Mouse (Mus musculus) hindbrain, embryonic 14.5 days (tissue): ENCODE measurements around the gene Rab25. TPM values are rescaled to one million over a fixed set of nuclear protein-coding genes. Genes with fewer than 3 reads are reported as not detected.

Source experiments
- ATAC-seq: fragments of 200-750 bp; cut with Nextera tagmentation; 2 replicates; pipeline ENCODE4 v1.8.0; 2017; ENCODE audit warnings: moderate number of reproducible peaks, mild to moderate bottlenecking, moderate TSS enrichment, moderate library complexity; ENCODE audit not compliant: low FRiP score
- DNase-seq: peaks from one replicate; pipeline ENCODE4 v3.0.0-alpha.2; 2015; ENCODE audit warnings: low spot score
- H3K27ac ChIP-seq: fragments of 300-500 bp; sonication (generic); 2 replicates; pipeline ENCODE4 v1.5.1; 2014; ENCODE audit warnings: mild to moderate bottlenecking, moderate library complexity
- H3K27me3 ChIP-seq: fragments of 300-500 bp; sonication (generic); 2 replicates; pipeline ENCODE4 v1.6.1; 2014; ENCODE audit warnings: mild to moderate bottlenecking, low read length, mixed read lengths; ENCODE audit not compliant: control insufficient read depth, insufficient read depth
- H3K36me3 ChIP-seq: fragments of 300-500 bp; sonication (generic); replicated peaks from 2 replicates; pipeline ENCODE4 v1.6.1; 2014; ENCODE audit not compliant: control insufficient read depth, insufficient read depth
- H3K4me1 ChIP-seq: fragments of 300-500 bp; sonication (generic); replicated peaks from 2 replicates; pipeline ENCODE4 v1.6.1; 2014; ENCODE audit warnings: antibody characterized with exemption, low read length, mixed read lengths; ENCODE audit not compliant: control insufficient read depth, insufficient read depth
- H3K4me2 ChIP-seq: fragments of 300-500 bp; sonication (generic); replicated peaks from 2 replicates; pipeline ENCODE4 v1.6.1; 2014; ENCODE audit warnings: mild to moderate bottlenecking, moderate library complexity
- H3K4me3 ChIP-seq: fragments of 300-500 bp; sonication (generic); replicated peaks from 2 replicates; pipeline ENCODE4 v1.5.1; 2014; ENCODE audit warnings: mild to moderate bottlenecking, low read length
- H3K9ac ChIP-seq: fragments of 300-500 bp; sonication (generic); 2 replicates; pipeline ENCODE4 v1.6.1; 2014
- H3K9me3 ChIP-seq: fragments of 300-500 bp; sonication (generic); 2 replicates; pipeline ENCODE4 v1.6.1; 2016; ENCODE audit warnings: low read length; ENCODE audit not compliant: control insufficient read depth
- WGBS: fragments of 180-500 bp; shearing (Covaris S2); extraction: QIAGEN DNeasy Blood & Tissue Kit; methylation state at CpG from one replicate; pipeline ENCODE4 v1.1.7; 2014; 5-methylcytosine and 5-hydroxymethylcytosine counted together
- polyA plus RNA-seq: library from polyadenylated mRNA; unstranded; fragments of >200 nt; fragmentation: Nextera tagmentation; extraction: Ambion mirVana; gene quantifications from 2 replicates; pipeline ENCODE4 v1.2.1, GENCODE M21; 2014

The Rab25 gene
- polyA plus RNA-seq, 1 experiment from 2014 or later, result 0.20 TPM

- no peak overlapping the region for H3K4me2 ChIP-seq
- H3K4me3 ChIP-seq, result no peak overlapping the region
- H3K9me3 ChIP-seq, result no peaks in the 10 kb centered on the region
- H3K36me3 ChIP-seq, result peaks cover 62% of the 10 kb centered on the region
- no peaks in the 10 kb centered on the region for H3K27me3 ChIP-seq
- ATAC-seq (no peak), DNase-seq (no peak)
- no peak overlapping the region for H3K27ac ChIP-seq
- WGBS, result 97% methylated on average over 5 of the region's 5 CpGs
- no peak overlapping the region for H3K9ac ChIP-seq
- no peaks in the 10 kb centered on the region for H3K4me1 ChIP-seq
Observed at GRCm38 (mm10) chr3:88569694-88570093, 21.6 kb upstream of the Rab25 start.

DNA sequence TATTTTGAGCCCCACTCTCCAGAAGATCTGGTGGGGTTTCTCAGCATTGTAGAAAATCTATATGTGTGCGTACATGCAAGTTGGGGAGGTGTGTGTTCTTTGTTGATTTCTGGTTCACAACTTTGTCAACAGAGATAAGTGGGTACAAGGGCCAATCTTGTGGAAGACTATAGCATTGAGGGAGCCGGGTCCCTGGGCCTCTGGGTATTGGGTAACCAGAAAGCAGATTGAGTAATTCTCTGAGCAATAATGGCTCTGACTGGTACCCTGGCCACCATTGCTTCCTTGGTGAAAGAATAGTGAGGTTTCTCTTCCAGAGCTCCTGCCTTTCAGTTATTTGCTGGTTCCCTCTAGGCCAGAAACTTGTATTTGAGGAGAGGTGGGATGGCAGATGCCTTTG, 21.0 kb upstream of the Rab25 start:
- 95% methylated on average over 2 of the region's 2 CpGs for WGBS
- Histone ChIP-seq H3K9me3 (no peaks in the 10 kb centered on the region), H3K36me3 (peaks cover 68% of the 10 kb centered on the region), H3K4me1 (no peaks in the 10 kb centered on the region), H3K27ac (no peak overlapping the region), H3K4me2 (no peak overlapping the region), H3K9ac (no peak overlapping the region), H3K4me3 (no peak overlapping the region), H3K27me3 (no peaks in the 10 kb centered on the region)
- ATAC-seq (no peak), DNase-seq (no peak)

DNA sequence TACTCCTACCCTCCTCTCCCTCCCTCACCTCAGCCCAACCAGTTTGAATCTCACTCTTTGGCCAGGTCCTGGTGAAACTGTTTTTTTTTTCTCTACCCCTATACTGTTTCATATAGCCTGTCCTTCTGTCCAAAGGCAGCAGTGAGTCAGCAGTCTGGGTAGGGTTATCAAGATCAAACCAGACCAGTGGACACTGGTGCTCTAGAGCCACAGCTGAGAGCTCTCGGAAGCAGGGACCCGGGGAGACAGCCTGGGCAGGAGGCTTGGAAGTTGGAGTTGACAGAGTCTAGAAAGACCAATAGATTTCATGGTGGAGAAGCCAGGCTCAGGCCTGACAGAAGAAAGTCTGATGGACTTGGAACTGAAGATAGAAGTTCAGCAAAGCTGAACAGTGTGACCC, 20.5 kb upstream of the Rab25 start:
- H3K4me3 ChIP-seq, result no peak overlapping the region
- H3K9me3 ChIP-seq, result no peaks in the 10 kb centered on the region
- H3K36me3 ChIP-seq, result peaks cover 72% of the 10 kb centered on the region
- H3K4me2 ChIP-seq, result no peak overlapping the region
- H3K4me1 ChIP-seq, result no peaks in the 10 kb centered on the region
- 98% methylated on average over 2 of the region's 2 CpGs for WGBS
- no peak overlapping the region for H3K27ac ChIP-seq
- H3K27me3 ChIP-seq, result no peaks in the 10 kb centered on the region
- DNase-seq (no peak), ATAC-seq (no peak)
- no peak overlapping the region for H3K9ac ChIP-seq

DNA sequence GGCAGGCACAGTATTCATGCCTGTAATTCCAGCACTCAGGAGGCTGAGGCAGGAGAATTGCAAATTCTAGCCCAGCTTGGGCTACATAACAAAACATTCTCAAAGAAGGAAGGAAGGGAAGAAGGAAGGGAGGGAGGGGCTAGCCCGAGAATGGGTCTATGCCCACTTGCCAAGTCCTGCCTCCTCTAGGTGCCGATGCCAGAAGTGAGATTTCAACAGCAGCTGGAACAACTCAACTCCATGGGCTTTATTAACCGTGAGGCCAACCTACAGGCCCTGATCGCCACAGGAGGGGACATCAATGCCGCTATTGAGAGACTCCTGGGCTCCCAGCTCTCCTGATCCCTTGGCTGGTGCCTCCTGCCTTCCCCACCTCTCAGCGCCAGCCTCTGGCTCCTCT, 19.8 kb upstream of the Rab25 start:
- DNase-seq (no peak), ATAC-seq (no peak)
- peaks cover 80% of the 10 kb centered on the region for H3K36me3 ChIP-seq
- H3K4me3 ChIP-seq, result no peak overlapping the region
- no peak overlapping the region for H3K4me2 ChIP-seq
- 95% methylated on average over 6 of the region's 6 CpGs for WGBS
- no peaks in the 10 kb centered on the region for H3K27me3 ChIP-seq
- H3K9ac ChIP-seq, result no peak overlapping the region
- H3K4me1 ChIP-seq, result no peaks in the 10 kb centered on the region
- no peak overlapping the region for H3K27ac ChIP-seq
- H3K9me3 ChIP-seq, result no peaks in the 10 kb centered on the region

- no peak overlapping the region for H3K9ac ChIP-seq
- no peaks in the 10 kb centered on the region for H3K27me3 ChIP-seq
- peaks cover 92% of the 10 kb centered on the region for H3K36me3 ChIP-seq
- H3K9me3 ChIP-seq, result no peaks in the 10 kb centered on the region
- H3K4me2 ChIP-seq, result no peak overlapping the region
- DNase-seq, result no peak
- H3K4me1 ChIP-seq, result no peaks in the 10 kb centered on the region
- H3K27ac ChIP-seq, result no peak overlapping the region
- no peak overlapping the region for H3K4me3 ChIP-seq
- no peak for ATAC-seq
- 90% methylated on average over 4 of the region's 4 CpGs for WGBS
Observed at GRCm38 (mm10) chr3:88566536-88567061, 18.5 kb upstream of the Rab25 start.

- no peaks in the 10 kb centered on the region for H3K4me1 ChIP-seq
- DNase-seq (no peak), ATAC-seq (no peak)
- no peaks in the 10 kb centered on the region for H3K9me3 ChIP-seq
- H3K4me2 ChIP-seq, result no peak overlapping the region
- no peak overlapping the region for H3K9ac ChIP-seq
- H3K4me3 ChIP-seq, result no peak overlapping the region
- no peaks in the 10 kb centered on the region for H3K27me3 ChIP-seq
- no peak overlapping the region for H3K27ac ChIP-seq
- H3K36me3 ChIP-seq, result peaks cover 97% of the 10 kb centered on the region
- 90% methylated on average over 3 of the region's 3 CpGs for WGBS
Observed at GRCm38 (mm10) chr3:88566116-88566515, 18.0 kb upstream of the Rab25 start.

DNA sequence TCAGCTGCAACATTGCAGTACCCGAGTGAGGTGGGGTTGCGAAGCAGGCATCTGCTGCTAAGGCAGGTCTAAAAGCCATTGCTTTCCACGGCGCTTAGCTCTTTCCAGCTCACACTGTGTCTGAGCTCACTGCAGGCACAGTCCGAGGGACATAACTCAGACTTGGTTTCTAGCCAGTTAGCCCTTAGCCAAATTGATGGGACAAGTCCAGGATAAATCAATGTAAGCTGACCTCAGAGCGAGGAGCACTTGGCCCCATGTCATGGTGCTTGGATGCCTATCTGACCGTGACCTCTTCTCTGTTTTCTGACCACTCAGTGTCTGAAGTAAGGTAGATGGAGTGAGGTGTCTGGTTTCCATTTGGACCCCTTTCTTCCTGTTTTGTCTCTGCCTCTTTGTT, 15.9 kb upstream of the Rab25 start:
- 89% methylated on average over 7 of the region's 7 CpGs for WGBS
- no peaks in the 10 kb centered on the region for H3K9me3 ChIP-seq
- H3K27ac ChIP-seq, result no peak overlapping the region
- H3K4me3 ChIP-seq, result no peak overlapping the region
- H3K4me2 ChIP-seq, result no peak overlapping the region
- no peaks in the 10 kb centered on the region for H3K4me1 ChIP-seq
- H3K9ac ChIP-seq, result no peak overlapping the region
- no peaks in the 10 kb centered on the region for H3K27me3 ChIP-seq
- peaks cover 98% of the 10 kb centered on the region for H3K36me3 ChIP-seq
- ATAC-seq, result no peak
- DNase-seq, result no peak

- no peaks in the 10 kb centered on the region for H3K27me3 ChIP-seq
- 45% methylated on average over 4 of the region's 4 CpGs for WGBS
- H3K4me1 ChIP-seq, result no peaks in the 10 kb centered on the region
- H3K4me3 ChIP-seq, result no peak overlapping the region
- peaks cover 98% of the 10 kb centered on the region for H3K36me3 ChIP-seq
- DNase-seq (no peak), ATAC-seq (peak; percentile 35; the same call in 1 of the 2 replicates)
- H3K4me2 ChIP-seq, result no peak overlapping the region
- H3K27ac ChIP-seq, result no peak overlapping the region
- no peaks in the 10 kb centered on the region for H3K9me3 ChIP-seq
- no peak overlapping the region for H3K9ac ChIP-seq
Observed at GRCm38 (mm10) chr3:88563442-88563841, 15.3 kb upstream of the Rab25 start.

DNA sequence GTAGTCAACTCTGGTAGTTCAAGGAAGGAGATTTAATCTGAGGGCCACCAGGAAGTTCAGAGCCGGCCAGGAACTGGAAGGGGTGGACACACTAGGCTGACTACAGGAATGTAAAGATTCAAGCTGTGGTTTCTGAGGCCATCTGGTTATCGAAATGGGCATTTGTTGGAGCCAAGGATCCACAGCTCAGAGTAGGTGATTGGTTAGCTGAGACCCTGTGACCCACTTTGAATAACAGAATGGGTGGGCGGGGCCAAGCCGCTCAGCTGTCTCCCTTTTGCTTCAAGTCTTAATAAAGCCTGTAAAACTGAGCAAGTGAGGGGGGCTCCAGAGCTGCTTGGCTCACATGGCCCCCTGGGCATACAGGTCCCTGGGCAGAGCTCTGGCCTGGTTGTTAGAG, 13.9 kb upstream of the Rab25 start:
- H3K9ac ChIP-seq, result no peak overlapping the region
- H3K27ac ChIP-seq, result no peak overlapping the region
- no peak for ATAC-seq
- H3K4me2 ChIP-seq, result no peak overlapping the region
- H3K9me3 ChIP-seq, result no peaks in the 10 kb centered on the region
- H3K27me3 ChIP-seq, result no peaks in the 10 kb centered on the region
- no peak overlapping the region for H3K4me3 ChIP-seq
- WGBS, result 55% methylated on average over 4 of the region's 4 CpGs
- H3K36me3 ChIP-seq, result peaks cover 98% of the 10 kb centered on the region
- no peaks in the 10 kb centered on the region for H3K4me1 ChIP-seq
- no peak for DNase-seq

- 92% methylated on average over 9 of the region's 9 CpGs for WGBS
- peaks cover 93% of the 10 kb centered on the region for H3K36me3 ChIP-seq
- no peak overlapping the region for H3K9ac ChIP-seq
- H3K27me3 ChIP-seq, result no peaks in the 10 kb centered on the region
- H3K27ac ChIP-seq, result no peak overlapping the region
- H3K4me3 ChIP-seq, result no peak overlapping the region
- H3K4me2 ChIP-seq, result no peak overlapping the region
- DNase-seq (no peak), ATAC-seq (no peak)
- H3K9me3 ChIP-seq, result no peaks in the 10 kb centered on the region
- H3K4me1 ChIP-seq, result peaks cover 9% of the 10 kb centered on the region
Observed at GRCm38 (mm10) chr3:88559596-88559995, 11.5 kb upstream of the Rab25 start.
